Mouse (Mus musculus) spleen, postnatal 4 days (tissue): ENCODE measurements around the gene Npr1.

Experiments used
- DNase-seq, 2 experiments: peaks; one replicate each; pipeline ENCODE4 v3.0.0; 2022; ENCODE audit warnings: low spot score in 2 of 2

Gene Npr1

DNA sequence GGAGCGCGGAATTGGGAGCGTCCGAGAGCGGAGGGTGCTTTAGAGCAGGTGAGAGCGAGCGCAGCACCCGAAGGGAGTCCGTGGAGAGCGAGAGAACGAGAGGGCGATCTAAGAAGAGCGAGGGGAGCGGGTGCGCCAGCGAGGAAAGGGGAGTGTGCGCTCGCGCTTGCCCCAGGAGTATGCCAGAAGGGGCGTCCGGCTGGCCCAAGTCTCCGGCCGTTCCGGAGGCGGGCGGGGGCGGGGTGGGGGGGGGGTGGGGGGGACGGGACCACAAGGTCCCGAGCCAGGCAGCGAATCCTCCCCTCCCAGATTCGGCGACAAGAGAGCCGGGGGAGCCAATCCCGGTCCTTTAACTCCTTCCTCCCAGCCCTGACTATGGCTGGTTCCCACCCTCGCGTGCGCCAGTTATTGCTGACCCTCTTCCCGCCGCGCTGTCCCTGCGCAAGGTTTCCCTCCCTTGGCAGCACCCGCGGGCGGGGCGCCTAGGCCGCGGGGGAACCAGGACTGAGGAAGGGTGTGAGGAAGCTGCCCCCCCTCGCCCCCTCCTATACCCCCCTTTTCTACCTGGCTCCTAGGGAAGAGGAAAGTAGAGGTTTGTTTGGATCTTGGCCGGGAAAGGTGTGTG is at the start of gene Npr1:
Npr1 (minus strand) TSS at position 181 of the 625 bp plus-strand sequence.
- peak in 1 of 2 experiments; percentile 69 for DNase-seq

DNA sequence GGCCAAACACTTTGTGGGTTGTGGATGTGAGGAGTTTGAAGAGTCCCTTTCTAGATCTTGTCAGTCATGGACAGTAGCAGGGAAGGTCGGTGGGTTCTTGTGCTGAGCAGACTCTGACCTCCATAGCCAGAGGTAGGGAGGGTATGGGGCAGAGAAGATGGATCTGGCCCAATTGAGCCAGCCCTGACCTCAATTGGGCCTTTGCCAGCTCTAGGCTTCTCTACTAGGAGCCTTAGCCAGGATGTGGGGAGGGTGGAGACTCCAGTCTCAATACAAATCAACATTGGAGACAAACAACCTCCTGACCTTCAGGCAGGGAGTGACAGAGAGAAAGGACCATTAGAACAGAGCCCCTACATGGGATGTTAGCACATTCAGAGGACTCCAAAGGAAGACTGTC is 49.6 kb upstream of the Npr1 start:
- peak in 1 of 2 experiments; percentile 63 for DNase-seq

DNA sequence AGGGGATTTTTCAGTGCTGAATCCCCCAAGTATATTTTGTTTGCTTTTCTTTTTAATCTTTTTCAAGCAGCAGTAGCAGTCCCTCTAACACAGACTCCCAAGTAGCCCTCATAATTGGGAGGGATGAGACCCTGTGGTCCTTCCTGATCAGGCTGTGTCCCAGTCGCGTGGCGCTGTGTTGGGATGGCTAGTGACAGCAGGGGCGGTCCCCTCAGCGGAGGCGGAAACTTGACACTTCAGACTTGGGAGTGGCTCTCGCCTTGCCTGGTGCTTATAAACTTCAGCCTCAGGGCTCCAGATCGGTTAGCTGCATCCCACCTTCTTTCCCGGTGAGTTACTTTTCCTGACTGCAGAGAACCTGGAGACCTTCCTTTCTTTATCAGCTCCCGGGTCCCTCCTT is 49.0 kb upstream of the Npr1 start:
- peak; percentile 60 to 83 for DNase-seq

DNA sequence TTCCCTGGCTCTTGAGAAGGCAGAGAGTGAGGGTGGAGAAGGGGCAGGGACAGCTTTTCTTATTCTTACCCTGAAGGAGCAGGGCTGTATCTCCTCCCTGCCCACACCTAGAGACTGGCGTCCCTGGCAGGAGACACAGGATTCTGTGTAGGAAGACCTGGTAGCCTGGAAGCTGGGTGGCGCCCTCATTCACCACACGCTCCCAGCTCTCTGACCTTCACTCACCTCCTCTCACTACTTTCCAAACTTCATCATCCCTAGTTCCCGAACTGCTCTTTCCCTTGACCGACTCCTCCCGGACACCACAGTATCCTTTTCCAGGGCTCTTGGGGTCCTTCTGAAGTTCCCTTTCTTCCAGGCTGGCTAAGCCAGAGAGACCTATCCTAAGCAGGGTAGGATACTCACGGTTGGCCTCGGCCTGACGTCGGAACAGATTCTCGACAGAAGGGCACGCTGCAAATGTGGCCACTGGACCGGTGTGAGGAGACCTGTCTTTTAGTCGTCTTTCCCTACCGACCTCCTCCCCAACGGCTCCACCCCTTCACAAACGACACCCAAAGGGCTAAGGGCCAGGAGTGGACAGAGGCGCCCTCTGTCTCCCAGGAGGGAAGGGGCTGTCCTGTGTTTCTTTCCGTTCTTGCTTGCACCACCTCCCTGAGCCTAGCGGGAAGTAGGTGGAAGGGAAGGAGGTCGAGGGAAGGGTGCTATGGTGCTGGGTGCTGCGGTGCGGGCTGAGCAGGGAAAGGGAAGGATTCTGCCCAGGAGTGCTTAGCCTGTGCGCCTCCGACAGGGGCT is 48.3 kb upstream of the Npr1 start, which contains the start of the genes S100a1 and S100a13:
S100a1 (minus strand) TSS at position 597 of the 795 bp plus-strand sequence.
S100a13 (plus strand) TSS at position 640 of the 795 bp plus-strand sequence.
- DNase-seq: peak; percentile 48 to 76

DNA sequence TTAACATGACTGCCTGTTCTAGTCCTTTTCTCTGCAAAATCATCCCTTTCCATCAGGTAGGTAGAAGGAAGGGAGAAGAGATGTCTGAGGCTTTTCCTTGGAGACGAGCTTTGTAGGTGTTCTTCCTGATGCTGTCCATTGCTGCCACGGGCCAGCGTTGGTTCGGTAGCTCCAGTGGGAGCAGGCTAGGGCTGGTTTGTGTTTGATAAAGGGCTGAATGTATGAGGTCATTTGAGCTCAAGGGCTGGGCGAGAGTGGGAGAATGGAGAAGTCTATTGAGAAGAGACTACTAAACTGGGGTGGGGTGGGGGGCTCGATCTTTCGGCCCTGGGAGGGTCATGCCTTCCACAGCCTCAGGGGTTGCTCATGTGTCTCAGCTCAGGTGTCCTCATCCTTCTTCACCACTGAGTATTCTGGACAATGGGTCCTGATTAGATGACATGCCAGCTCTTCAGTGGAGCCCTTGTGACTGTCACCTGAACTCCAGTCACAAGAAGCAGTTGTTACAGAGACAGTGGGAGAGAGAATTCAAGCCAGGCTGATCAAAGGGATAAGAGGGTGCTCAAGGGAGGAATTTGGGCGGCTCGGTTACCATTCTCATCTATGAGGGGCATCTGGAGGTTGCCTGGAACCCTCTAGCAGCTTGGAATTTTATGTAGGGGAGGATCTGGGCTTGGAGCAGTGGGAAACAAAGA is 47.4 kb upstream of the Npr1 start:
- peak in 1 of 2 experiments; percentile 51 for DNase-seq

DNA sequence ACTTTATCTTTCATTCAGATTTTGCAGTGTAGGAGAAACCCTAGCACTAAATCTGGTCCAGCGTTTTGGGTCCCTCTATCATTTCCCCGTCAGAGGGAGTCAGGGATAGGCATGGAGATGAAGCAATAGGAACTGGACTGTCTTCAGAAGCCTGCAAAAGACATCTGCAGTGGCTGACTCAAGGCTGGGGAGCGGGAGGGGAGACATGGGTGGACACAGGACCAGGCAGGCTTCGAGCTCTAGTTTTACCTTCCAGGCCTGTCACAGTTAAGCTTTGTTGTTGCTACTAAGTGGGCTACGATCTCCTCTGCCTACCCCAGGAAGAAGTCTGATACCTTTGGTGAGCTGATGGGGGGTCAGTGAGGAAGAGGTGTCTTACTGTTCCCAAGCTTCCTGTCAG is 46.6 kb upstream of the Npr1 start:
- DNase-seq: no peak

DNA sequence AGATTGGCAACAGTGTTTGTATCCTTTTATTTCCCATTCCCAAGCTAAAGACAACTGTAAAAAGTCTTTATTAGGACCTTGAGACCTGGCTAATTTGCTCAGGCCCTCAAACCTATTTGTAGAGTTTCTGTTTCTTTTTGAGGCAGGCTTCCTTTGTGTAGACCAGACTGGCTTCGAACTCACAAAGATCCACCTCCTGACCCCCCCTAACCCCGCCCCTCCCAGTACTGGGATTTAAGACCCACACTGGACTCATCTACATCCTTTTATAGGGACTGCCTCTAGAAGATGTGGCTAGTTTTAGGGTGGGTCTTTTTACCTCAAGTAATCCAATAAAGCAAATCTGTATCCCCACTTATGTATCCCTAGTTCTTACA is 44.1 kb upstream of the Npr1 start:
- no peak for DNase-seq

DNA sequence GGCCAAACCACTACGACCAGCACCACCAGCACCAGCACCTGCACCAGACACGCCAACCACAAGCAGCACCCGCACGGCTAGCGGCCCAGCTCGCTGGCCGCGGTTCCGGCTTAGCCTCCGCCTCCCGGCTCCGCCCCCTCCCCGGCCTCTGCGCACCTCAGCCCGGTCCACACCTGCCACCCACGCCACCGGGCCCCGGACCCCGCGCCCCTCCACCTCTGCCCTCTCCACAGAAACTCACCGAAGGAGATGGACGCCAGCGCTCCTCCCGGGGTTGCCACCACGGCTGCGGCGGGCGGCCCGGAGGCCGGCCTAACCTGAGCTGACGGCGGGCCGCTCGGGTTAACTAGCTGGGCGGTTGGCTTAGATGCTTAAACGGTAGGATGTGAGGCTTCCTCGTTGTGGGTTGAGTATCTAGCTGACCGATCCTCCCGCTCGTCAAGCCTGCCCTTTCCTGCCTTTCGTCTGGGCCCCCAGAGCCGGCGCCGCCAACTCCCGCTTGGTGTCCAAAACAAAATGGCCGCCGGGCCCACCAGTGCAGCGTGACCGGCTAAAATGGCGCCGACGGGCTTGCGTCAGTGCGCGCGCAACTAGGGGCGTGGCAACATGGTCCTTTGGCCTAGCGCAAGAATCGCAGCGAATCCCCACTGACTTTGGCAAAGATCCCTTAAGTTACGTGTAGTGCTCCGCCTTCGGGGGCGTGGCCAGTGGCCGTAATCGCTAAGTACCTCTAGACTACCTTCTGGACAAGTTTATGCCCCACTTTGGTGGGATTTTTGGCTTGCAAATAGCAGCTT is 43.5 kb upstream of the Npr1 start, which contains the start of gene Chtop:
Chtop (minus strand) TSS at position 549 of the 797 bp plus-strand sequence.
- peak; percentile 100 for DNase-seq

DNA sequence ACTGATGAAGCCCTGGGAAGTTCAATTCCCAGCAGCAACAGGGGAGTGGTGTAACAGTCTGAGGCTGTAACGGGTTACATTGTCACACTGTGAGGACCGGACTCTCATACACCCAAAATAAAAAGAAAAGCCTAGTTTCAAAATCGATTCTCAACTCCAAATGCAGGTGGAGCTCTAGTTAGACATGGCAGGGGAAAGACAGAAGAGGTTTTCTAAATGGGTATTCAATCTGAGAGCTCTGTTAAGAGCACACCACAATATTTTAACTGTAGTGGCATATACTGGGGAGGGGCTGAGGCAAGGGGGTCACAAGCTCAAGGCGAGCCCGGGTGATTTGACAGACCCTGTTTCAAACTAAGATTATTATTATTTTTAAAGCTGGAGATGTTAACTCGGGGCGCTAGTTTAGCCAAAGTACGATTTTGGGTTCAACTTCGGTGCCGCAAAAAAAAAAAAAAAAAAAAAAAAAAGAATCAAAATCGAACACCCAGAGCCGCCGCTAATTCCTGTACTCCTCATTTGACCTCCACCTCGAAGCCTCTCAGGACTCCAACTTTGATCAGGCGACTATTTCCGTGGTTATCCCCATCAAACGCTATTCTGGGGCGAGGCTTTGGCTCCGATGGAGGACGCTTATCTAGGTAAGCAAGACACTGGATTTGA is 42.8 kb upstream of the Npr1 start:
- DNase-seq: no peak

DNA sequence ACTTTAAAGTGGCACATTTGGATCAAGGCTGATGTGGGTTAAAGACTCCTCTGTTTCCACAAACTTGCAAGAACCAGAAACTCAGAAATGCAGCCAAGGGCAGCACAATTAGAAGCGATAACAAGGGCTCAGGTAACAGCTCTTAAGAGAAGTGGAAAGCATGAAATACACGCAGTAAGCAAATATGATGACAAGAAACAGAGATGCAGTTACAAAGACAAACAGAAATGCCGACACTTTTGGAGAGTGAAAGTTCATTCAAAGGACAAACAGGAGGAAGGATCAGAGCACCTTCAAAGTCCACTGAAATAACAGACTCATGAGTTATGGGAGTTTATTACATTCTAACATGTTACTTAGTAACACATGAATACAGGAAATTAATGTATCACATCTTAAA is 40.7 kb upstream of the Npr1 start:
- no peak for DNase-seq

DNA sequence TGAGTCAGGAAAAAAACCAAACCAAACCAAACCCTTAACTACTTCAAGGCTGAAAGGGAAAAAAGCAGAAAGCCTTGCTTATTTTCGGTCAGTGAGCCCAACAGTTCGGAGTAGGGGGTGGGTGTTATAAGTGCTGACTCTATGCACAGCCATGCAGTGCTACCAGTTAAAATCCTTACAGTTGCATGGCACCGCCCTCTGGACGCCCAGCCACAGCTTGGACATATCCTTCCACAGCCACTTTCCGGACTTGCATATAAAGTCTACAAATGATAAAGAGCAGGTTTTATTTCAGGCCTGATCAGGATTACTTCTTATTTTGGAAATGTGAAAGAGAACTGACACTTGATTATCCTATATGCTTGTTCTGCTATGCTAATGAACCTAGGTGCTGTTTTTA is 39.5 kb upstream of the Npr1 start:
- no peak for DNase-seq

DNA sequence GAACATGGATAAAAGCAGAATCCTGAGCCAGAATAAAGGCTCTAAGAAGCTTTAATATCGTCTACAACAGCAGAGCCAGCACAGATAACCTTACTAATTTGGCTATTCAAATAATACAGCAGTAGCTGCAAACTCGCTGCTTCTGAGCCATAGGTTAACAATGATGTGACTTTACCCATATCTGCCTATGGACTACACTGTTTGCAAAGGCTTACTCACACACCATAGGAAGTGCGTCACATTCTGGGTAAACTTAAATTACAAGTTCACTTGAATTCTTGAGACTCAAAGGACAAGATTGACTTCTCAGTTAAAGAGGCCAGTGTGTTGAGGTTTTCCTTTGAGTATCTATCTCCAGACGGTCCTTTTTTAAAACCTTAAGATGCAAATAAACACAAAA is 37.8 kb upstream of the Npr1 start:
- DNase-seq: no peak

DNA sequence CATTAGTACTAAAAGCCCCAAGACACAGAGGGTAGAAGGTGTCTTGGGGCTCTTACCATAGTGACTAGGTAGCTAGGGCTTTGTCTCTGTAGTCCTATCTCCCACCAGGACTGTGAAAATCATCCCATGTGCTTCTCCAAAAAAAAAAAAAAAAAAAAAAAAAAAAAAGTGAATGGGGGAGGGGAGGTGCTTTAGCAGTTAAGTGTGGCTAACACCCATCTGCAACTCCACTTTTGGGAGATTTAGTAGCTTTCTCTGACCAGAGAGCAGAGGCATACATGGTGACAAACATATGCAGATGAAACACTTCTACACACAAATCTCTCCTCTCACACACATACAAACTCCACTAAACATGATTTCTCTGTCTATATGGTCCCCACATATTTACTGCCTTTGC is 31.9 kb upstream of the Npr1 start:
- no peak for DNase-seq

DNA sequence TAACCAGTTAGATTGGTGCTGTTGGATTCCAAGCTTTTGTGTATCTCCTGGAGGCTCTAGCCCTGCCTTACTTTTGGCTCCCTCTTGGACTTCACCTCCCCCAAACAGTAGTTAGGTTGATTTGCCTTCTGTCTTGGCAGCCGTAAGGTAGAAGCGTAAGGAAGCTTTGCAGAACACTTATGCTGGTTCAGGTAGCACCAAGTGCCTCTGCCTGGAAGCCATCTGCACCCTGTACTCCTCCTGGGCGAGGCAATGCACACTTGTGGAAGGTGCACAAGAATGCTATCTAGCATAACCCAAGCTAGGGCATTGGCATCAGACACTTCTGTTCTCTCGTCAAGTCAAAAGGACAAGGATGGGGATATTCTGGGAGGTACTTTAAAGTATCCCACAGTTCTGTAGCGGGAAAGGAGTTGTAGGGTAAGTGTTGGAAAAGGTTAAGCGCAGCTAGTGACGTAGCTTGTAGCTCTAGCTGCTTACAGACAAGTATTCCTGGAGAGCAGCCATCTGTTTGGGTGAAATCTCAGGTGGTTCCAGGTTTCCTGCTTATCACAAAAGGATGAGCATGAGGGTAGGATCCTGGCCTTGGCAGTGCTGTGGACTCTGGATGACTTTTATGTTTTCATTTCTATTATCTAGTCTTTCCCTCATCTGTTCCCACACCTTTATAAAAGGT is 30.3 kb upstream of the Npr1 start:
- DNase-seq: no peak

DNA sequence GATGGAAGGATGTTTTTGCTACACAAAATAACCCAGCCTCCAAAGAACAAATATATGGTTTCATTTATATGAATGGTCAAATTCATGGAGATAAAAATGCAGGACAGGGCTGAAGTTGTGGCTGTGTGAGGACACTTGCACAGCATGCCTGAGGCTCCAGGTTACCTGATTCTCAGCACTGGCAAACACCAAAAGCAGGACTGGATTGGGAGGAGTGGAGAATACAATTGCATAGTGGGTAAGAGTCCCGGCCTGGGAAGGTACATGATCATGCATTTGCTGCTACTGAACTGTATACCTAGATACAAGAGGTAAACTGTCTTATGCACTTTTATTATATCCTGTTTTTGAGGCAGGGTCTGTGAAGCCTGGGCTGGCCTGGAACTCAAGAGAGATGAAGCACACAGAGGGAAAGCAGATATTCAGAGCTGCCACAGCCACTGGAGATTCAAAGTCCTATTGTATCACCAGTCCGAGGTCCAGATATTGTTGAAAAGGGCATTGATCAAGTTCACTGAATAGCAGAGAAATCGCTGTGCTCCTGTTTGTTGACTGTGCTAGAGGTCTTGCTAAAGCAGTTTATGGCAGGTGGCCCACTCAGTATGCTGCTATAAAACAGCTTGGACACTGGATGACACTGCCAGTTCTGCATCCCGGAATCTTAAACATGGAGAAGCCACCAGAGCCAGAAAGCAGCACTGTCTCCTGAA is 28.3 kb upstream of the Npr1 start:
- DNase-seq: no peak

DNA sequence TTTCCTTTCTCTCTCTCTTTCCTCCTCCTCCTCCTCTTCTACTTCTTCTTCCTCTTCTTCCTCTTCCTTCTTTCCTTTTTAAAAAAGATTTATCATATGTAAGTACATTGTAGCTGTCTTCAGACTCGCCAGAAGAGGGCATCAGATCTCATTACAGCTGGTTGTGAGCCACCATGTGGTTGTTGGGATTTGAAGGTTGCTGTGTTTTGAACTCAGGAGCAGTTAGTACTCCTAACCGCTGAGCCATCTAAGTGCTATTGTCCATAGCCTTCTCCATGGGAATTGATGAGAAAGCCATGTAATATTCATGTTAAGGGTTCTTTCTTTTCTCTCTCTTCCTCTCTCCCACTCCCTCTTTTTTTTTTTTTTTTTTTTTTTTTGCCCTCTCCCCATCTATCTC is 25.7 kb upstream of the Npr1 start:
- DNase-seq: peak in 1 of 2 experiments; percentile 56

DNA sequence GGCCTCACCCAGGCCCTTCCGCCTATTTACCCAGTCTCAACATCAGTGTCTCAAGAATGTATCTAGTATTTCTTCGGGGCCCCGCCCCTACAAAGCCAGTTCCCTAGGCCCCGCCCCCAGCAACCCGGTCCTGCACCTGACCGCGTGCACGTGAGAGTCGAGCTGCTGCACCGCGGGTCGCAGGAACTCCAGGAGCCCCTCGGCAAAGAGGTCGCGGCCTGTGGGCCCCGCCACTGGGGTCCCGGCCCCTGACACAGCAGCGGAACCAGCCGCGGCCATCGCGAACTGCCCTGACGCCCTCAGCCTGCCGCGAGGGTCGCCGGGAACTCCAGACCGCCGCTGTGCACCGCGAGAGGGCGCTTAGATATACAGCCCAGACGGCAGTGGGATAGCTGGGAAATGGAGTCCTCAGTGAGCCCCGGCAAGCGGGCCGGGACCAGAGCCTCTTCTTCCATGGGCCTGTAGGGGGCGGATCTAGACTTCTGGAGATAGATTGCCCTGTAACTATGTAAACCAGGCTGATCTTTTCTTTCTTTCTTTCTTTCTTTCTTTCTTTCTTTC is 25.1 kb upstream of the Npr1 start, which contains the start of gene Snapin:
Snapin (minus strand) TSS at position 338 of the 561 bp plus-strand sequence.
- DNase-seq: peak; percentile 96 to 98

DNA sequence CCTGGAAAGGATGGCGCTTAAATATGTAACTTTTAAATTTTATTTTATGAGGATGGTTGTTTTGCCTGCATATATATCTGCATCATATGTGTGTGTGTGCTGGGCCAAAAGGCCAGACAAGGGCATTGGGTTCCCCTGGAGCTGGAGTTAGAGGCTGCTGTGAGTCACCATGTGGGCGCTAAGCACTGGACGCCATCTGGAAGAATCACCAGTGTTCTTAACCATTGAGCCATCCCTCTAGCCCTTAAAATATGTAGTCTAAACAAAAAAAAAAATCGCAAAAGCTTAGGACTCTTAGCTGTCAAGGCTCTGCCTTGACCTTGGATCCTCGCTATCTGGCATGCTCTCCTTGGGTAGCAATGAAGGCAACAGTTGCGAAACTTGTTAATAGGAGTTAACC is 22.9 kb upstream of the Npr1 start:
- no peak for DNase-seq

DNA sequence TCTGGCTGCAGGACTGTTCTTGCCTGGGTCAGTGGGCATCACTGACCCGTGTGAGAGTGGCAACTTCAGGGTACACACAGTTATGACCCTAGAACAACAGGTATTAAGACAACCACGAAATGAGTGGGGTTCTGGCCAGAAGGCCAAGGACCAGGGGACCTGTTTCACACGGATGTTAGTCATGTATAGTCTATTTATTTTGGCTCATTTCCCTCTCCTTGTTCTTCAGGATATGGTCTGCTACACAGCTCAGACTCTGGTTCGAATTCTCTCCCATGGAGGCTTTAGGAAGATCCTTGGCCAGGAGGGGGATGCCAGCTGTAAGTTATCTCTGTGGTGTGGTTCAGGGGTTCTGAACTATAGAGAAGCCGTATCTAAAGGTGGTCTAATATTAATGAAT is 21.3 kb upstream of the Npr1 start:
- no peak for DNase-seq
